Mouse (Mus musculus) liver, postnatal 0 days (tissue): Measurements from ENCODE around the gene Brca2. TPM values are rescaled to one million over a fixed set of nuclear protein-coding genes. Genes with fewer than 3 reads are reported as not detected.

Source experiments
- ATAC-seq: fragments of 200-750 bp; cut with Nextera tagmentation; 2 replicates; pipeline ENCODE4 v1.8.0; 2017; ENCODE audit warnings: mild to moderate bottlenecking, moderate library complexity
- DNase-seq: peaks from one replicate; pipeline ENCODE4 v3.0.0-alpha.2; 2016
- H3K27ac ChIP-seq: fragments of 300-500 bp; sonication (generic); 2 replicates; pipeline ENCODE4 v1.5.1; 2014; ENCODE audit warnings: antibody characterized with exemption, moderate library complexity, mild to moderate bottlenecking, low read depth
- H3K27me3 ChIP-seq: fragments of 300-500 bp; sonication (generic); 2 replicates; pipeline ENCODE4 v1.6.1; 2014; ENCODE audit warnings: low read length, control low read depth, mixed read lengths; ENCODE audit not compliant: insufficient read depth
- H3K36me3 ChIP-seq: fragments of 300-500 bp; sonication (generic); replicated peaks from 2 replicates; pipeline ENCODE4 v1.6.1; 2014; ENCODE audit warnings: mild to moderate bottlenecking, control low read depth, low read length, moderate library complexity, mixed read lengths; ENCODE audit not compliant: insufficient read depth
- H3K4me1 ChIP-seq: fragments of 300-500 bp; sonication (generic); 2 replicates; pipeline ENCODE4 v1.6.1; 2014; ENCODE audit warnings: antibody characterized with exemption, mild to moderate bottlenecking, control low read depth; ENCODE audit not compliant: insufficient read depth
- H3K4me2 ChIP-seq: fragments of 300-500 bp; sonication (generic); 2 replicates; pipeline ENCODE4 v1.6.1; 2014; ENCODE audit warnings: low read depth, mild to moderate bottlenecking, low read length, moderate library complexity, mixed read lengths
- H3K4me3 ChIP-seq: fragments of 300-500 bp; sonication (generic); 2 replicates; pipeline ENCODE4 v1.5.1; 2014; ENCODE audit warnings: low read depth, low read length
- H3K9ac ChIP-seq: fragments of 300-500 bp; sonication (generic); replicated peaks from 2 replicates; pipeline ENCODE4 v1.6.1; 2014; ENCODE audit warnings: mild to moderate bottlenecking, moderate library complexity
- H3K9me3 ChIP-seq: fragments of 300-500 bp; sonication (generic); 2 replicates; pipeline ENCODE4 v1.6.1; 2016; ENCODE audit warnings: mild to moderate bottlenecking, control low read depth, low read length, mixed read lengths
- CTCF ChIP-seq: sonication (generic); IDR thresholded peaks from 2 replicates; pipeline ENCODE4 v1.5.1; 2016; ENCODE audit warnings: antibody characterized with exemption, low read depth
- EP300 ChIP-seq: IDR thresholded peaks from 2 replicates; pipeline ENCODE4 v1.6.1; 2016; ENCODE audit warnings: antibody characterized with exemption, low read depth, mild to moderate bottlenecking
- WGBS: fragments of 180-500 bp; shearing (Covaris S2); extraction: QIAGEN DNeasy Blood & Tissue Kit; methylation state at CpG from one replicate; pipeline ENCODE4 v1.1.7; 2014; ENCODE audit not compliant: insufficient replicate concordance; 5-methylcytosine and 5-hydroxymethylcytosine counted together
- polyA plus RNA-seq: library from polyadenylated mRNA; unstranded; fragments of >200 nt; fragmentation: Nextera tagmentation; extraction: Ambion mirVana; gene quantifications from 2 replicates; pipeline ENCODE4 v1.2.1, GENCODE M21; 2015

Gene Brca2
- polyA plus RNA-seq, 1 experiment from 2014 or later: 12.6 TPM

GRCm38 (mm10) chr5:150522867-150523234, 421 bp downstream of the Brca2 start:
- WGBS: 6% methylated on average over 11 of the region's 11 CpGs
- Histone ChIP-seq H3K9me3 (no peaks in the 10 kb centered on the region), H3K27ac (peak overlapping the region; percentile 75), H3K36me3 (no peaks in the 10 kb centered on the region), H3K27me3 (no peaks in the 10 kb centered on the region), H3K9ac (peak overlapping the region; percentile 82), H3K4me1 (peaks cover 7% of the 10 kb centered on the region; the same call in 1 of the 2 replicates), H3K4me2 (peak overlapping the region; percentile 81), H3K4me3 (peak overlapping the region; percentile 78)
- DNase-seq (no peak), ATAC-seq (peak; percentile 38; the same call in 1 of the 2 replicates)
- no peak for TF ChIP-seq CTCF
- TF ChIP-seq EP300: no peak

DNA sequence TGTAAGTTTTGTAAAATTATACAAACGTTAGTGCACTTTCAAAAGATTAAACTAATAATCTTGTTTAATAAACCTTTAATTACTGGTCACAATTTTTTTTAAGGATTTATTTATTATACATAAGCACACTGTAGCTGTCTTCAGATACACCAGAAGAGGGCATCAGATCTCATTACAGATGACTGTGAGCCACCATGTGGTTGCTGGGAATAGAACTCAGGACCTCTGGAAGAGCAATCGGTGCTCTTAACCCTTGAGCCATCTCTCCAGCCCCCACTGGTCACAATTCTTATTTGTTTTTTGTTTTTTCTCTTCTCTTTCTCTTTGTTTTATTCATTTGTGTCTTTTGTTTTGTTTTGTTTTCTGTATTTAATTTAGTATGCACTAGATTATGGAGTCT, 2.8 kb downstream of the Brca2 start:
- 0 out of 2 replicates have a peak, but pooled peaks cover 3% of the 10 kb centered on the region for H3K36me3 ChIP-seq
- no peak overlapping the region for H3K4me2 ChIP-seq
- TF ChIP-seq CTCF (peak; percentile 25; the same call in 1 of the 2 replicates), EP300 (no peak)
- no peak for DNase-seq
- 73% methylated on average over 2 of the region's 2 CpGs for WGBS
- H3K27me3 ChIP-seq: no peaks in the 10 kb centered on the region
- H3K27ac ChIP-seq: no peak overlapping the region
- no peak overlapping the region for H3K4me3 ChIP-seq
- H3K4me1 ChIP-seq: peaks cover 7% of the 10 kb centered on the region; the same call in 1 of the 2 replicates
- H3K9ac ChIP-seq: no peak overlapping the region
- no peak for ATAC-seq
- no peaks in the 10 kb centered on the region for H3K9me3 ChIP-seq

GRCm38 (mm10) chr5:150541302-150541701, 18.9 kb downstream of the Brca2 start:
- Histone ChIP-seq H3K4me2 (no peak overlapping the region), H3K27me3 (no peaks in the 10 kb centered on the region), H3K9ac (no peak overlapping the region), H3K4me1 (no peaks in the 10 kb centered on the region), H3K9me3 (no peaks in the 10 kb centered on the region; the same call in 1 of the 2 replicates), H3K27ac (no peak overlapping the region), H3K4me3 (no peak overlapping the region), H3K36me3 (peaks cover 30% of the 10 kb centered on the region)
- ATAC-seq (no peak), DNase-seq (no peak)
- WGBS: 95% methylated on average over 1 of the region's 1 CpGs
- TF ChIP-seq EP300 (no peak), CTCF (no peak)

DNA sequence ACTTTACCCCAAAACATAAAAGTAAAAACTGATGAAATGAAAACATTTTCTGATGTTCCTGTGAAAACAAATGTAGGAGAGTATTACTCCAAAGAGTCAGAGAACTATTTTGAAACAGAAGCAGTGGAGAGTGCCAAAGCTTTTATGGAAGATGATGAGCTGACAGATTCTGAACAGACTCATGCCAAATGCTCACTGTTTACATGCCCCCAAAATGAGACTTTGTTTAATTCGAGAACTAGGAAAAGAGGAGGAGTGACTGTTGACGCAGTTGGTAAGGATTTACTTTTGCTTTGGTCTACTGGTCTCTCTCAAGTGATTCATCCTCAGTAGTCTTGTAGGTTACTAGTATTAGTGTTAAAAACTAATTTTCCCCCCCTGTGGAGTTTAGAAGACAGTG, 20.8 kb downstream of the Brca2 start:
- WGBS: 79% methylated on average over 2 of the region's 2 CpGs
- no peak overlapping the region for H3K27ac ChIP-seq
- ATAC-seq (no peak), DNase-seq (no peak)
- H3K4me1 ChIP-seq: no peaks in the 10 kb centered on the region
- no peak overlapping the region for H3K9ac ChIP-seq
- H3K27me3 ChIP-seq: no peaks in the 10 kb centered on the region
- H3K4me3 ChIP-seq: no peak overlapping the region
- no peak overlapping the region for H3K4me2 ChIP-seq
- H3K36me3 ChIP-seq: peaks cover 17% of the 10 kb centered on the region
- no peaks in the 10 kb centered on the region for H3K9me3 ChIP-seq
- TF ChIP-seq CTCF: no peak
- no peak for TF ChIP-seq EP300

GRCm38 (mm10) chr5:150551637-150552036, 29.2 kb downstream of the Brca2 start:
- ATAC-seq: no peak
- no peaks in the 10 kb centered on the region for H3K4me1 ChIP-seq
- peaks cover 48% of the 10 kb centered on the region for H3K36me3 ChIP-seq
- no peak overlapping the region for H3K4me3 ChIP-seq
- no peak overlapping the region for H3K4me2 ChIP-seq
- H3K27me3 ChIP-seq: no peaks in the 10 kb centered on the region
- DNase-seq: no peak
- no peaks in the 10 kb centered on the region for H3K9me3 ChIP-seq
- 69% methylated on average over 3 of the region's 3 CpGs for WGBS
- TF ChIP-seq EP300 (no peak), CTCF (peak; percentile 45; the same call in 1 of the 2 replicates)
- no peak overlapping the region for H3K9ac ChIP-seq
- H3K27ac ChIP-seq: no peak overlapping the region

GRCm38 (mm10) chr5:150559519-150560103, 37.2 kb downstream of the Brca2 start:
- WGBS: 90% methylated on average over 6 of the region's 6 CpGs
- no peak overlapping the region for H3K4me2 ChIP-seq
- ATAC-seq (no peak), DNase-seq (no peak)
- no peak for TF ChIP-seq EP300
- TF ChIP-seq CTCF: no peak
- no peaks in the 10 kb centered on the region for H3K27me3 ChIP-seq
- no peak overlapping the region for H3K9ac ChIP-seq
- H3K9me3 ChIP-seq: no peaks in the 10 kb centered on the region
- no peak overlapping the region for H3K27ac ChIP-seq
- H3K4me1 ChIP-seq: no peaks in the 10 kb centered on the region
- H3K36me3 ChIP-seq: peaks cover 38% of the 10 kb centered on the region
- H3K4me3 ChIP-seq: no peak overlapping the region

DNA sequence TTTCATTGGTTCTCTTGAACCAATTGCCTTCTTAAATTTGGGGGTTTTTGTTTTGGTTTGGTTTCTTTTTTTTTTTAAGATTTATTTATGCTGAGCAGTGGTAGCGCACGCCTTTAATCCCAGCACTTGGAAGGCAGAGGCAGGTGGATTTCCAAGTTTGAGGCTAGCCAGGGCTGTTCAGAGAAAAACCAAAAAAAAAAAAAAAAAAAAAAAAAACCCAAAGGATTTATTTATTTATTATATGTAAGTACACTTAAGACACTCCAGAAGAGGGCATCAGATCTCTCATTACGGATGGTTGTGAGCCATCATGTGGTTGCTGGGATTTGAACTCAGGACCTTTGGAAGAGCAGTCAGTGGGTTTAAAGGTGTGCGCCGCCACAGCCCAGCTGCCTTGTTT, 38.4 kb downstream of the Brca2 start:
- no peak overlapping the region for H3K4me2 ChIP-seq
- WGBS: 95% methylated on average over 5 of the region's 5 CpGs

More for the DNA sequence above, 38.4 kb downstream of the Brca2 start:
- no peak overlapping the region for H3K9ac ChIP-seq
- no peak overlapping the region for H3K4me3 ChIP-seq
- TF ChIP-seq EP300 (no peak), CTCF (no peak)
- DNase-seq (no peak), ATAC-seq (no peak)
- H3K36me3 ChIP-seq: peaks cover 41% of the 10 kb centered on the region
- peaks cover 2% of the 10 kb centered on the region; the same call in 1 of the 2 replicates for H3K4me1 ChIP-seq
- H3K9me3 ChIP-seq: no peaks in the 10 kb centered on the region
- no peaks in the 10 kb centered on the region for H3K27me3 ChIP-seq
- H3K27ac ChIP-seq: no peak overlapping the region
